Mouse (Mus musculus) liver, embryonic 16.5 days (tissue): Measurements from ENCODE around the gene Cldn4. TPM values are rescaled to one million over a fixed set of nuclear protein-coding genes. Genes with fewer than 3 reads are reported as not detected.
"Not testable (repeated sequence)": the region's sequence is repeated elsewhere in the genome, so short reads cannot be mapped to it uniquely, and the experiment has no call there.

Experiments
- ATAC-seq: fragments of 200-750 bp; cut with Nextera tagmentation; 2 replicates; pipeline ENCODE4 v1.8.0; 2017; ENCODE audit warnings: low read depth, mild to moderate bottlenecking, moderate number of reproducible peaks, moderate library complexity
- H3K27ac ChIP-seq: fragments of 300-500 bp; sonication (generic); 2 replicates; pipeline ENCODE4 v1.5.1; 2014; ENCODE audit warnings: mild to moderate bottlenecking, low read length
- H3K27me3 ChIP-seq: fragments of 300-500 bp; sonication (generic); 2 replicates; pipeline ENCODE4 v1.6.1; 2014; ENCODE audit warnings: low read depth, low read length, mixed read lengths; ENCODE audit not compliant: control insufficient read depth, insufficient read depth
- H3K36me3 ChIP-seq: fragments of 300-500 bp; sonication (generic); 2 replicates; pipeline ENCODE4 v1.6.1; 2014; ENCODE audit warnings: mild to moderate bottlenecking; ENCODE audit not compliant: control insufficient read depth, insufficient read depth
- H3K4me1 ChIP-seq: fragments of 300-500 bp; sonication (generic); 2 replicates; pipeline ENCODE4 v1.6.1; 2014; ENCODE audit warnings: low read depth, low read length, mixed read lengths; ENCODE audit not compliant: control insufficient read depth
- H3K4me2 ChIP-seq: fragments of 300-500 bp; sonication (generic); 2 replicates; pipeline ENCODE4 v1.6.1; 2014; ENCODE audit warnings: low read depth, low read length, mixed read lengths
- H3K4me3 ChIP-seq: fragments of 300-500 bp; sonication (generic); 2 replicates; pipeline ENCODE4 v1.5.1; 2014; ENCODE audit warnings: low read depth, mild to moderate bottlenecking, low read length
- H3K9ac ChIP-seq: fragments of 300-500 bp; sonication (generic); 2 replicates; pipeline ENCODE4 v1.6.1; 2014; ENCODE audit warnings: low read depth, low read length
- H3K9me3 ChIP-seq: fragments of 300-500 bp; sonication (generic); replicated peaks from 2 replicates; pipeline ENCODE4 v1.6.1; 2016; ENCODE audit warnings: low read length; ENCODE audit not compliant: control insufficient read depth
- WGBS: fragments of 180-500 bp; shearing (Covaris S2); extraction: QIAGEN DNeasy Blood & Tissue Kit; methylation state at CpG from one replicate; pipeline ENCODE4 v1.1.7; 2014; ENCODE audit not compliant: insufficient replicate concordance; 5-methylcytosine and 5-hydroxymethylcytosine counted together
- polyA plus RNA-seq: library from polyadenylated mRNA; unstranded; fragments of >200 nt; fragmentation: Nextera tagmentation; extraction: Ambion mirVana; gene quantifications from 2 replicates; pipeline ENCODE4 v1.2.1, GENCODE M21; 2015

Gene Cldn4
- polyA plus RNA-seq, 1 experiment from 2014 or later = 0.71 TPM

GRCm38 (mm10) chr5:134967164-134967944 is 20.6 kb upstream of the Cldn4 start:
- no peak for ATAC-seq
- Histone ChIP-seq H3K4me2 (no peak overlapping the region), H3K9me3 (no peaks in the 10 kb centered on the region), H3K27ac (no peak overlapping the region), H3K9ac (no peak overlapping the region), H3K4me3 (no peak overlapping the region), H3K4me1 (peaks cover 13% of the 10 kb centered on the region), H3K36me3 (no peaks in the 10 kb centered on the region), H3K27me3 (no peaks in the 10 kb centered on the region)
- WGBS = 68% methylated on average over 20 of the region's 20 CpGs

GRCm38 (mm10) chr5:134965852-134966821 is 19.4 kb upstream of the Cldn4 start:
- H3K36me3 ChIP-seq = no peaks in the 10 kb centered on the region
- H3K9ac ChIP-seq = peak overlapping the region; percentile 59
- no peak overlapping the region for H3K27ac ChIP-seq
- H3K4me1 ChIP-seq = peaks cover 13% of the 10 kb centered on the region
- H3K4me2 ChIP-seq = peak overlapping the region; percentile 78
- H3K4me3 ChIP-seq = peak overlapping the region; percentile 50
- H3K9me3 ChIP-seq = no peaks in the 10 kb centered on the region
- WGBS = 5% methylated on average over 33 of the region's 33 CpGs
- no peaks in the 10 kb centered on the region for H3K27me3 ChIP-seq
- ATAC-seq = peak; percentile 78

- Histone ChIP-seq H3K27me3 (no peaks in the 10 kb centered on the region), H3K4me2 (peak overlapping the region; percentile 78), H3K4me3 (peak overlapping the region; percentile 50), H3K9ac (peak overlapping the region; percentile 59), H3K9me3 (no peaks in the 10 kb centered on the region), H3K27ac (no peak overlapping the region), H3K4me1 (peaks cover 13% of the 10 kb centered on the region), H3K36me3 (no peaks in the 10 kb centered on the region)
- WGBS = 6% methylated on average over 10 of the region's 10 CpGs
- peak; percentile 62 for ATAC-seq
Measured at GRCm38 (mm10) chr5:134965473-134965851, 18.7 kb upstream of the Cldn4 start.

GRCm38 (mm10) chr5:134964655-134965054 is 17.9 kb upstream of the Cldn4 start:
- H3K4me3 ChIP-seq, ATAC-seq, H3K27me3 ChIP-seq, H3K4me2 ChIP-seq, H3K9ac ChIP-seq, H3K9me3 ChIP-seq, H3K27ac ChIP-seq, H3K36me3 ChIP-seq: not testable (repeated sequence)
- peaks cover 13% of the 10 kb centered on the region for H3K4me1 ChIP-seq

- Histone ChIP-seq H3K27me3 (no peaks in the 10 kb centered on the region), H3K36me3 (no peaks in the 10 kb centered on the region), H3K4me3 (no peak overlapping the region), H3K9me3 (no peaks in the 10 kb centered on the region), H3K9ac (no peak overlapping the region), H3K27ac (no peak overlapping the region), H3K4me1 (peaks cover 17% of the 10 kb centered on the region), H3K4me2 (no peak overlapping the region)
- no peak for ATAC-seq
- WGBS = 49% methylated on average over 5 of the region's 5 CpGs
Measured at GRCm38 (mm10) chr5:134963546-134963945, 16.8 kb upstream of the Cldn4 start.

GRCm38 (mm10) chr5:134961519-134961918 is 14.8 kb upstream of the Cldn4 start:
- WGBS = 74% methylated on average over 2 of the region's 2 CpGs
- no peak for ATAC-seq
- peaks cover 14% of the 10 kb centered on the region for H3K4me1 ChIP-seq
- H3K27ac ChIP-seq = no peak overlapping the region
- no peaks in the 10 kb centered on the region for H3K36me3 ChIP-seq
- no peak overlapping the region for H3K4me3 ChIP-seq
- no peaks in the 10 kb centered on the region for H3K27me3 ChIP-seq
- H3K9ac ChIP-seq = no peak overlapping the region
- no peak overlapping the region for H3K4me2 ChIP-seq
- no peaks in the 10 kb centered on the region for H3K9me3 ChIP-seq

GRCm38 (mm10) chr5:134960430-134960829 is 13.7 kb upstream of the Cldn4 start:
- H3K4me3 ChIP-seq = no peak overlapping the region
- no peak overlapping the region for H3K9ac ChIP-seq
- H3K9me3 ChIP-seq = no peaks in the 10 kb centered on the region
- no peaks in the 10 kb centered on the region for H3K27me3 ChIP-seq
- no peak overlapping the region for H3K27ac ChIP-seq
- no peaks in the 10 kb centered on the region for H3K36me3 ChIP-seq
- H3K4me1 ChIP-seq = peaks cover 4% of the 10 kb centered on the region
- no peak for ATAC-seq
- no peak overlapping the region for H3K4me2 ChIP-seq
- WGBS = 59% methylated on average over 2 of the region's 2 CpGs

- Histone ChIP-seq H3K4me1 (peaks cover 4% of the 10 kb centered on the region), H3K36me3 (no peaks in the 10 kb centered on the region), H3K27ac (0 out of 2 replicates have a peak overlapping the region, but pooled peaks have one; percentile 14), H3K27me3 (no peaks in the 10 kb centered on the region), H3K4me3 (no peak overlapping the region), H3K9me3 (no peaks in the 10 kb centered on the region), H3K4me2 (no peak overlapping the region), H3K9ac (no peak overlapping the region)
- WGBS = 63% methylated on average over 7 of the region's 7 CpGs
- peak; percentile 32; the same call in 1 of the 2 replicates for ATAC-seq
Measured at GRCm38 (mm10) chr5:134959114-134959513, 12.4 kb upstream of the Cldn4 start.

- H3K9ac ChIP-seq = no peak overlapping the region
- H3K27me3 ChIP-seq = no peaks in the 10 kb centered on the region; the same call in 1 of the 2 replicates
- no peak for ATAC-seq
- no peaks in the 10 kb centered on the region for H3K36me3 ChIP-seq
- H3K4me2 ChIP-seq = no peak overlapping the region
- WGBS = 59% methylated on average over 5 of the region's 5 CpGs
- no peak overlapping the region for H3K4me3 ChIP-seq
- no peak overlapping the region for H3K27ac ChIP-seq
- H3K4me1 ChIP-seq = peaks cover 11% of the 10 kb centered on the region
- H3K9me3 ChIP-seq = no peaks in the 10 kb centered on the region
Measured at GRCm38 (mm10) chr5:134955491-134955890, 8.8 kb upstream of the Cldn4 start.
